9 mouse cellular contexts compared by ENCODE assay signal in genomic region chr11:89124411-89124810, GRCm38 (mm10). TPM values are rescaled to one million over a fixed set of nuclear protein-coding genes. Genes with fewer than 3 reads are reported as not detected.
A peak's percentile ranks its signal among the peaks of the same experiment; 100 is the strongest.
DNase-seq lines count a peak whose midpoint lies in the region; ATAC-seq lines count a peak whose summit lies in the region.
"Had no signal": no experiment of that assay in that cellular context is flagged by ENCODE, and none has a peak within 500 bp of the region (broad histone marks: within the 10 kb centered on the region; RNA-seq: fewer than 3 reads in every experiment).

No protein-coding gene starts in this region.

- H3K27ac ChIP-seq in neural tube, embryonic 13.5 days (replicated peaks) = no peak overlapping the region
- H3K27ac ChIP-seq in midbrain, embryonic 13.5 days = no peak overlapping the region
- H3K27ac ChIP-seq: hindbrain, postnatal 0 days had no signal

- H3K36me3 ChIP-seq in megakaryocyte, embryonic 14.5 days (replicated peaks; ENCODE audit: low read length) = no peaks in the 10 kb centered on the region
- no peaks in the 10 kb centered on the region for H3K36me3 ChIP-seq in neural tube, embryonic 13.5 days
- no peaks in the 10 kb centered on the region for H3K36me3 ChIP-seq in midbrain, embryonic 13.5 days

- peak overlapping the region; percentile 47 for H3K4me3 ChIP-seq in megakaryocyte, embryonic 14.5 days (replicated peaks)
- no peak overlapping the region for H3K4me3 ChIP-seq in neural tube, embryonic 13.5 days
- H3K4me3 ChIP-seq in midbrain, embryonic 13.5 days (replicated peaks) = no peak overlapping the region

- peaks cover 45% of the 10 kb centered on the region for H3K27me3 ChIP-seq in megakaryocyte, embryonic 14.5 days (replicated peaks)
- no peaks in the 10 kb centered on the region for H3K27me3 ChIP-seq in neural tube, embryonic 13.5 days
- H3K27me3 ChIP-seq in midbrain, embryonic 13.5 days = no peaks in the 10 kb centered on the region

- H3K9me3 ChIP-seq in megakaryocyte, embryonic 14.5 days = peaks cover 6% of the 10 kb centered on the region
- H3K9me3 ChIP-seq in neural tube, embryonic 13.5 days = no peaks in the 10 kb centered on the region
- H3K9me3 ChIP-seq in midbrain, embryonic 13.5 days = no peaks in the 10 kb centered on the region

- peak overlapping the region; percentile 9; the same call in 1 of the 2 replicates for H3K4me2 ChIP-seq in neural tube, embryonic 13.5 days
- H3K4me2 ChIP-seq in midbrain, embryonic 13.5 days (replicated peaks) = no peak overlapping the region

- H3K9ac ChIP-seq in neural tube, embryonic 13.5 days = no peak overlapping the region
- no peak overlapping the region for H3K9ac ChIP-seq in midbrain, embryonic 13.5 days (replicated peaks)

- peak; percentile 62 for DNase-seq in embryo, embryonic 10.5 days (ENCODE audit: low spot score)
- DNase-seq in kidney, adult 8-10 months = peak; percentile 10 to 24
- no peak for DNase-seq in cerebellum, adult 11 months

- ATAC-seq in megakaryocyte, adult 5-6 weeks (ENCODE audit: poor library complexity, severe bottlenecking) = no peak
- no peak for ATAC-seq in neural tube, embryonic 13.5 days (ENCODE audit: low read depth)
- no peak for ATAC-seq in midbrain, embryonic 13.5 days
- ATAC-seq: hindbrain, postnatal 0 days had no signal

- peaks cover 7% of the 10 kb centered on the region for H3K4me1 ChIP-seq in megakaryocyte, embryonic 14.5 days
- H3K4me1 ChIP-seq in neural tube, embryonic 13.5 days (replicated peaks) = peaks cover 6% of the 10 kb centered on the region; the same call in 1 of the 2 replicates
- H3K4me1 ChIP-seq in midbrain, embryonic 13.5 days (replicated peaks) = no peaks in the 10 kb centered on the region

- 20% methylated on average over 13 of the region's 13 CpGs for WGBS in neural tube, embryonic 13.5 days
- 23% methylated on average over 13 of the region's 13 CpGs for WGBS in midbrain, embryonic 13.5 days

RNA-seq across cellular contexts. Expression of gene Gm525, which starts 50.8 kb away (rescaled TPM):
- not detected in 2 replicates for polyA plus RNA-seq in megakaryocyte, embryonic 14.5 days (2012; ENCODE audit: insufficient read depth, low replicate concordance)
- not detected in 2 replicates for total RNA-seq in megakaryocyte, adult 5-6 weeks (2015)
- total RNA-seq in megakaryocyte, adult 5-6 weeks (2017) = not detected in 2 replicates
- polyA plus RNA-seq in neural tube, embryonic 13.5 days (2015; fragmentation: Nextera tagmentation; extraction: Ambion mirVana) = not detected in 2 replicates
- not detected in 2 replicates for polyA plus RNA-seq in midbrain, embryonic 13.5 days (2015; fragmentation: Nextera tagmentation; extraction: Ambion mirVana)
- total RNA-seq: common myeloid progenitor, adult 5-6 weeks; hindbrain, postnatal 0 days had no signal

RNA-seq across cellular contexts. Expression of gene Dgke, which starts 57.8 kb away (rescaled TPM):
- polyA plus RNA-seq in megakaryocyte, embryonic 14.5 days (2012; ENCODE audit: insufficient read depth, low replicate concordance) = 0.70 TPM in 1 of 2 replicates, not detected in the other
- total RNA-seq in megakaryocyte, adult 5-6 weeks (2015) = 1.1 and 1.3 TPM in 2 replicates
- 2.6 and 2.7 TPM in 2 replicates for total RNA-seq in megakaryocyte, adult 5-6 weeks (2017)
- polyA plus RNA-seq in neural tube, embryonic 13.5 days (2015; fragmentation: Nextera tagmentation; extraction: Ambion mirVana) = 13.5 and 15.6 TPM in 2 replicates
- polyA plus RNA-seq in midbrain, embryonic 13.5 days (2015; fragmentation: Nextera tagmentation; extraction: Ambion mirVana) = 12.6 and 13.1 TPM in 2 replicates
